Mouse (Mus musculus) ES-Bruce4 (cell line): ENCODE measurements at regions not wholly inside any gene's neighbourhood (a gene's known extent, or its start where the extent isn't known, plus 50 kb on each side); places are given as distances from the start of the nearest gene placed in this dataset.

ENCODE experiments used
- CTCF ChIP-seq: IDR thresholded peaks from one replicate; pipeline ENCODE4 v1.8.1; 2011; ENCODE audit warnings: low read depth, low read length
- EP300 ChIP-seq: IDR thresholded peaks from 2 replicates; pipeline ENCODE4 v1.6.1; 2011; ENCODE audit warnings: low read depth, low read length; ENCODE audit not compliant: insufficient read depth
- POLR2A ChIP-seq: IDR thresholded peaks from one replicate; pipeline ENCODE4 v1.8.1; 2011; ENCODE audit warnings: low read length; ENCODE audit not compliant: insufficient read depth

GRCm38 (mm10) chr6:98104432-98104831 is 238.1 kb downstream of the Gm765 start:
- TF ChIP-seq CTCF, result no peak
- TF ChIP-seq EP300, result no peak
- no peak for TF ChIP-seq POLR2A
